Mouse (Mus musculus): ENCODE data around the gene Olfr38.

The Olfr38 gene

GRCm38 (mm10) chr6:42756104-42756503, at the start of gene Olfr38:
Gene Olfr38 (plus strand): TSS chr6:42756404.
- no peak for DNase-seq (ENCODE audit: low spot score in 2 of 2)

- DNase-seq (ENCODE audit: low spot score in 2 of 2): peak; percentile 18 to 70
Measured at GRCm38 (mm10) chr6:42709291-42710211, 46.7 kb upstream of the Olfr38 start, which contains the start of gene Tcaf1. Gene Tcaf1 (minus strand): TSS chr6:42710088.

DNA sequence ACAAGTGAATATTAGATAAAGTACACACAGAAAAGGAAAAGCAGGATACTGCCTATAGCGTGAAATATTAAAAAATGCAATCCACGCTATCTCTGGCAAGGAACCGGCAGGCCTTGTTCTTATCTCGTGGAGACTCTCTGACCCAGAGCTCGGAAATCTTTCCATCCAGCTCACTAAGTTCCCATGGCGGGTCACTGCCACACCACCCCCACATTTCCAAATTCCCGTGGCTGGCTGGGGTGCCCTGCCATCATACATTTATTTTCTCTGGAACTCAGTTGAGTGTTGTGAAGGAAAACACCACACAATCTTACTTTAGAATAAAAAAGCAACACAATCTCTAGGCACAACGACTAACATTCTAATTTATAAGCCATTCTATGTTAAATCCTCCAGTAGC, 41.5 kb upstream of the Olfr38 start:
- no peak for DNase-seq (ENCODE audit: low spot score in 2 of 2)

DNA sequence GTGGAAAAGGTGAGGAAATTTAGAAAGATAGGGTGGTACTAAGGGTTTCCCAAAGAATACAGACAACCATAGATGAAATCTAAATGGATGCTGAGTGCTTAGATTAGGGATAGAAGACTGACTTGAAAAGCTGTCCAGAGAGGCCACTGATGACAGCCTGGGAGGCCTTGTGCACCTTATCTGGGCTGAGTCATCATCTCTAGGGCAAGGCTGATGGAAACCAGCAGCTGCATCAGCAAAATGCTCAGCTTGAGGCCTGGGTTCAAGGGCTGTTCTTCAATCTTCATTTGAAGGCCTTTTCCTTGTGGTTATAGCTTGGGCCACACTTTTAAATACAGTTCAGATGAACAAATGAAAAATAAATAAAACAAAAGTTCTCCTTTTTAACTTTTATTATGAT, 38.2 kb upstream of the Olfr38 start:
- DNase-seq (ENCODE audit: low spot score in 2 of 2): no peak

DNA sequence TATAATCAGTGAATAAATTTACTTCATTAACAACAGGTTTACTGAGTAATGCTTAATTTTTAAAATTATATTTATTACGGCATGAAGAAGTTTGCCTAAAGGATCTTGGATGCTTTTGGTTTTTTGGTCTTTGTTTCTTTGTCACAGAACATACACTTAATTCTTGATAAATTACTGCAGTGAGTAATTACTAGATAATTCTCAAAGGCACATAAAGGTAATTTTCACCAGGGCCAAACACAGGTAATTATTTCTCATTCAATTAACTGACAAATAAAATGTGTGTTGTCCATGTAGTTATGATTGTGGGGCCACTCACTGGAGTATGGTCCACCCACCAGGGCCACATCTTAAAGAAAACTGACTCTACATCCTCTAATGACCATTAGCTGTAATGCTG, 17.1 kb upstream of the Olfr38 start, which contains the start of gene Olfr453:
TSS of gene Olfr453 (plus strand) at position 301 of the 400 bp plus-strand sequence.
- no peak for DNase-seq (ENCODE audit: low spot score in 2 of 2)

DNA sequence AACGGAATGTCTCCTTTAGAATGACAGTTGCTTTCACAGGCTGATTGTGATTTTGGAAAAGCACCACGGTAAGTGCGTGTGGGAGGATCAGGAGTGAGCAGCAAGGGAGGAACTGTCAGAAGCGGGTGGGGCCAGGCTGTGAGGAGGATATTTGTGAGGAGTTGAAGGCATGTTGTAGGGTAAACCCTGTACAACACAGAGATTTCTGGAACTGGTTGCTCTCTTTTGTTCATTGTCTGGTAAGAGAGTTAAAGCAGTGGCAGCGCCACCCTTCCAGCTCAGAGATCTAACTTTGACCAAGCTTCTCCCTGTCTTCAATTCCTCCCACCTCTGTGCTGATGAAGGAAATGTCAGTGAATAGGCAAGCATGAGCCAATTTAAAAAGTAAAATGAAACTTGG, 13.9 kb upstream of the Olfr38 start:
- DNase-seq (ENCODE audit: low spot score in 2 of 2): no peak

GRCm38 (mm10) chr6:42747846-42748245, 8.4 kb upstream of the Olfr38 start:
- no peak for DNase-seq (ENCODE audit: low spot score in 2 of 2)

DNA sequence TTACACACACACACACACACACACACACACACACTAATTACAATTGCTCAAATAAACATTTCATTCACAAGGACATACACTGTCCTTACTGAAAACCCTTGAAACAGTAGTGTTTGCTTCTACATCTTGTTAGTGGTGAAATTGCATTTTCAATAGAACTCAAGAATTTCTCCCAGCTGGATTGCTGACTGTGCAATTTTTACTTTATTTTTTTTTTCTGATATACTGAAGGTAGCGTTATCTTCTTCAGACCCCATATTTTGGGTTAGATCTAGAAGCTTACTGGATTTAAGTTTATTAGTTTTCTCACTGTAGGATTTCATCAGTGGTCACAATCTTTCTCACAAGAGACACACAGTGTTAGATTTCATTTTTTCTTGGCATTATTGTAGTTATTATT, 20.9 kb downstream of the Olfr38 start:
- no peak for DNase-seq (ENCODE audit: low spot score in 2 of 2)

DNA sequence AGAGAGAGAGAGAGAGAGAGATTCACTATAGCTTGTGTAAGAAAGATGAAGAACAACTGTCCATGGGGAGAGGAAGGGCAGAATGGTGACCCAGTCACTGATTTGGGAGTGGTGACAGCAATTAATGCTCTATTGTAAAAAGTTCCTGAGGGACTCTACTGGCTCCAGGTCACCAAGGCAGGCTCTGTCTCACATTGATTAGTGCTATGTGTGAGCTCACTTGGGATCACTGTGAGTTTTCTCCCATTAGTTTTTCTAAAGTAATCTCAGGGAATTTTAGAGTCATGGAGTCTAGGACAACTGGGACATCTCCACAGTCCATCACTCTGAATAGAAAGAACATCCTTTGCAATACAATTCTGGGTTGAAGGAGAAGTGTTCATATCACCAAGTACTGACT, 28.6 kb downstream of the Olfr38 start, which contains the start of gene Olfr452:
TSS of gene Olfr452 (plus strand) at position 301 of the 400 bp plus-strand sequence.
- no peak for DNase-seq (ENCODE audit: low spot score in 2 of 2)

DNA sequence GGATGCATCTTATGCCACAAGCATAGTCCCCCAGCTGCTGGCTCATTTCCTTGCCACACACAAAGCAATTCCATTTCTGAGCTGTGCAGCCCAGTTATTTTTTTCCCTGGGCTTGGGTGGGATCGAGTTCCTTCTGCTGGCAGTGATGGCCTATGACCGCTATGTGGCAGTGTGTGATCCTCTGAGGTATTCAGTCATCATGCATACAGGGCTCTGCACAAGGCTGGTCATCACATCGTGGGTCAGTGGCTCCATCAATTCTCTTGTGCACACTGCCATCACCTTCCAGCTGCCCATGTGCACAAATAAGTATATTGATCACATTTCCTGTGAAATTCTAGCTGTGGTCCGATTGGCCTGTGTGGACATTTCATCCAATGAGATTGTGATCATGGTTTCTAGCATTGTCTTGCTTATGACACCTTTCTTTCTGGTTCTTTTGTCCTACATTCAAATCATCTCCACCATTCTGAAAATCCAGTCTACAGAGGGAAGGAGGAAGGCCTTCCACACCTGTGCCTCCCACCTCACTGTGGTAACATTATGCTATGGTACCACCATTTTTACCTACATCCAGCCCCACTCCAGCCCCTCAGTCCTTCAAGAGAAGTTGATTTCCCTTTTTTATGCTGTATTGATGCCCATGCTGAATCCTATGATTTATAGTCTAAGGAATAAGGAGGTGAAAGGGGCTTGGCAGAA, 34.2 kb downstream of the Olfr38 start:
- DNase-seq (ENCODE audit: low spot score in 2 of 2): no peak

DNA sequence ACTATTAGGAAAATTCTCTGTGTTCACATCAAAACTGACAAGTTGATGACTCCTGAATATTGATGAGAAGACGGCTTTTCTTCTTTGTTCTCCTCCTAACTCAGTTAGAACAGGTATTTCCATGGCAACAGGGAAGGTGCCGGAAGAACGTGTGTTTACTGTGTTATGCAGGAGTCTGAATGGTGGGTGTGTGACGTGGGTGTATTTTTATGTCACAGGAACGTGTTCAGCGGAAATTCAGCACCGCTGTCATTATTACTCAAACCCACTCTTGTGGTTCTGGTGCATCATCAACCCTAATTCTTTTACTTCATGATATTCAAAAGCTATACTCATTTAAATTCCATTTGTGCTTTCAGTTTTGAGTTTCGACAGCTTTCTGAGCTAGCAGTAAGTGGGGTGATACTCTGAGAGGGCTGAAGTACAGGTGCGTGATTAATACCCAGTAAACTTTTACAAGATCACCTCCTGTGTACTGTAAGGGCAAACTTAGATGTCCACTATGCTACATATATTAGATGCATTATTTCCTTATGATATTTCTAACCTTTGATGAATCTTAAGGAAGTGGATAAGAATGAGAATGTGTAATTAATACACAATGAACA, 34.8 kb downstream of the Olfr38 start:
- DNase-seq (ENCODE audit: low spot score in 2 of 2): no peak

- no peak for DNase-seq (ENCODE audit: low spot score in 2 of 2)
Measured at GRCm38 (mm10) chr6:42794982-42795381, 38.8 kb downstream of the Olfr38 start.

DNA sequence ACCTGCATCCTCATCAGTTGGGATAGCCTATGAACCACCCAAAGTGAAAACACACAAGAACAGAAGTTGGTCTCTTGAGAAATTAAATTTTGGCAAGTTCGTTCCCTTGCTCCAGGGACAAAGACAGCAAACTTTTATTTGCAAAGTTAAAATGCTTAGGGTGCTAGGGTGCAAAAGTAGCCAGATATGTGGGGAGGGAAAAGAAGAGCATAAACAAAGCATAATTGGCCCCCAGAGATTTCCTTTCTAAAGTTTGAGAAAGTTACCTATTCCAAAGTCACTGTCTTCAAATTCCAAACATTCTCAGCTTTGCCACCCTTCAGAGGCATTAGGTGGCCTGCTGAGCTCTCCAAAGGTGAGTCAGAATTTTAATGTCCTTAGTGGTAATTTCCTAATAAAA, 55.4 kb downstream of the Olfr38 start, which contains the start of gene Olfr450:
TSS of gene Olfr450 (plus strand) at position 301 of the 400 bp plus-strand sequence.
- DNase-seq (ENCODE audit: low spot score in 2 of 2): no peak
